ENCODE assay signal across 9 mouse cellular contexts in genomic region chr1:155210011-155210763, GRCm38 (mm10). TPM values are rescaled to one million over a fixed set of nuclear protein-coding genes. Genes with fewer than 3 reads are reported as not detected.
A peak's percentile ranks its signal among the peaks of the same experiment; 100 is the strongest.
DNase-seq lines count a peak whose midpoint lies in the region; ATAC-seq and TF ChIP-seq lines count a peak whose summit lies in the region.
"Had no signal": no experiment of that assay in that cellular context is flagged by ENCODE, and none has a peak within 500 bp of the region (broad histone marks: within the 10 kb centered on the region; RNA-seq: fewer than 3 reads in every experiment).

No protein-coding gene starts in this region.

- H3K9me3 ChIP-seq in forebrain, embryonic 14.5 days (replicated peaks; ENCODE audit: control insufficient read depth, low read length): no peaks in the 10 kb centered on the region
- H3K9me3 ChIP-seq in intestine, postnatal 0 days (ENCODE audit: control insufficient read depth): no peaks in the 10 kb centered on the region

- H3K36me3 ChIP-seq in forebrain, embryonic 14.5 days (ENCODE audit: control insufficient read depth, insufficient read depth, low read length): peaks cover 10% of the 10 kb centered on the region; the same call in 1 of the 2 replicates
- peaks cover 5% of the 10 kb centered on the region; the same call in 1 of the 2 replicates for H3K36me3 ChIP-seq in intestine, postnatal 0 days (ENCODE audit: control insufficient read depth, insufficient read depth)

- H3K27ac ChIP-seq in forebrain, embryonic 14.5 days (ENCODE audit: low read depth, low read length): peak overlapping the region; percentile 72
- H3K27ac ChIP-seq in intestine, postnatal 0 days (ENCODE audit: low read depth, low read length): no peak overlapping the region
- H3K27ac ChIP-seq: stomach, postnatal 0 days had no signal

- H3K4me2 ChIP-seq in forebrain, embryonic 14.5 days (ENCODE audit: low read length): no peak overlapping the region
- no peak overlapping the region for H3K4me2 ChIP-seq in intestine, postnatal 0 days (replicated peaks; ENCODE audit: low read depth)

- H3K9ac ChIP-seq in forebrain, embryonic 14.5 days (ENCODE audit: low read length): 0 out of 2 replicates have a peak overlapping the region, but pooled peaks have one; percentile 40
- no peak overlapping the region for H3K9ac ChIP-seq in intestine, postnatal 0 days (ENCODE audit: low read depth, low read length)

- no peaks in the 10 kb centered on the region for H3K27me3 ChIP-seq in forebrain, embryonic 14.5 days (replicated peaks; ENCODE audit: control insufficient read depth, insufficient read depth, low read length)
- no peaks in the 10 kb centered on the region for H3K27me3 ChIP-seq in intestine, postnatal 0 days (replicated peaks; ENCODE audit: control insufficient read depth, insufficient read depth, low read length)

- peak; percentile 15; the same call in 1 of the 2 replicates for ATAC-seq in forebrain, embryonic 14.5 days
- no peak for ATAC-seq in intestine, postnatal 0 days

- no peak overlapping the region for H3K4me3 ChIP-seq in forebrain, embryonic 14.5 days (ENCODE audit: low read depth, low read length)
- no peak overlapping the region for H3K4me3 ChIP-seq in intestine, postnatal 0 days (ENCODE audit: low read depth, low read length)

- H3K4me1 ChIP-seq in forebrain, embryonic 14.5 days (ENCODE audit: control insufficient read depth, insufficient read depth, low read length): peaks cover 48% of the 10 kb centered on the region
- peaks cover 9% of the 10 kb centered on the region; the same call in 1 of the 2 replicates for H3K4me1 ChIP-seq in intestine, postnatal 0 days (replicated peaks; ENCODE audit: control insufficient read depth, insufficient read depth, low read length)

- peak; percentile 18 for DNase-seq in thymus, postnatal 4 days
- no peak for DNase-seq in thymus, postnatal 0 days (ENCODE audit: low spot score)
- DNase-seq in forebrain, embryonic 14.5 days (ENCODE audit: low spot score): peak; percentile 44
- DNase-seq in heart, postnatal 4 days: peak; percentile 53
- peak; percentile 84 for DNase-seq in skeletal muscle tissue, adult 2 months (ENCODE audit: low read depth, low spot score)
- no peak for DNase-seq in layer of hippocampus, postnatal 25 days (ENCODE audit: extremely low spot score in 1 of 2, low spot score in 1 of 2)
- no peak for DNase-seq in right cerebral cortex, adult 2 months (ENCODE audit: low spot score in 2 of 2)

- TF ChIP-seq CTCF in intestine, postnatal 0 days (IDR thresholded peaks at IDR 0.05; ENCODE audit: low read depth): no peak

- WGBS in forebrain, embryonic 14.5 days: 54% methylated on average over 11 of the region's 11 CpGs
- WGBS in intestine, postnatal 0 days: 66% methylated on average over 11 of the region's 11 CpGs

RNA-seq across cellular contexts. Expression of gene BC034090, which starts 34.1 kb away (rescaled TPM):
- 2.3 and 2.8 TPM in 2 replicates for polyA plus RNA-seq in thymus, postnatal 0 days (2015; fragmentation: Nextera tagmentation; extraction: Ambion mirVana)
- polyA plus RNA-seq in forebrain, embryonic 14.5 days (2014; fragmentation: Nextera tagmentation; extraction: Ambion mirVana): 2.4 TPM in 2 replicates
- 10 to 100 TPM; 55.0 to 60.7 TPM for total RNA-seq in heart, postnatal 4 days (2021)
- 10 to 100 TPM in 1 of 2 experiments, 1 to 10 TPM in 1; 8.1 to 11.6 TPM for total RNA-seq in layer of hippocampus, postnatal 25 days (2021)
- polyA plus RNA-seq in intestine, postnatal 0 days (2015; fragmentation: Nextera tagmentation; extraction: Ambion mirVana): 1.0 and 1.3 TPM in 2 replicates

RNA-seq across cellular contexts. Expression of gene Stx6, which starts 51.7 kb away (rescaled TPM):
- 120 and 150 TPM in 2 replicates for polyA plus RNA-seq in thymus, postnatal 0 days (2015; fragmentation: Nextera tagmentation; extraction: Ambion mirVana)
- polyA plus RNA-seq in forebrain, embryonic 14.5 days (2014; fragmentation: Nextera tagmentation; extraction: Ambion mirVana): 97.7 and 109 TPM in 2 replicates
- total RNA-seq in heart, postnatal 4 days (2021): 10 to 100 TPM; 53.0 to 56.5 TPM
- total RNA-seq in layer of hippocampus, postnatal 25 days (2021): 100 to 1,000 TPM; 118 to 122 TPM
- polyA plus RNA-seq in intestine, postnatal 0 days (2015; fragmentation: Nextera tagmentation; extraction: Ambion mirVana): 25.2 and 28.3 TPM in 2 replicates

Comparison
In these comparisons a context has a peak if more than half of its experiments do, and no peak if none do; other contexts are left out.
1. DNase-seq: peak in thymus, postnatal 4 days (single experiment), forebrain, embryonic 14.5 days (single experiment), heart, postnatal 4 days (single experiment) and skeletal muscle tissue, adult 2 months (single experiment); none in thymus, postnatal 0 days (single experiment), layer of hippocampus, postnatal 25 days (0 of 2) and right cerebral cortex, adult 2 months (0 of 2).